Mouse (Mus musculus) cerebellum, adult 2 months (tissue): ENCODE results near the gene Mitd1. TPM values are rescaled to one million over a fixed set of nuclear protein-coding genes. Genes with fewer than 3 reads are reported as not detected.

Experiments
- DNase-seq, 2 experiments: peaks; one replicate each; pipeline ENCODE4 v3.0.0; 2021
- H3K27ac ChIP-seq: fragments of 200-500 bp; 2 replicates; pipeline ENCODE4 v1.5.1; 2012; ENCODE audit warnings: low read length, control low read depth, inconsistent platforms; ENCODE audit not compliant: insufficient read depth
- H3K27me3 ChIP-seq: fragments of 200-500 bp; 2 replicates; pipeline ENCODE4 v1.6.1; 2012; ENCODE audit warnings: inconsistent platforms, mild to moderate bottlenecking, low read length, moderate library complexity; ENCODE audit not compliant: control insufficient read depth, insufficient read depth
- H3K4me1 ChIP-seq: fragments of 200-500 bp; 2 replicates; pipeline ENCODE4 v1.6.1; 2011; ENCODE audit warnings: low read length; ENCODE audit not compliant: control insufficient read depth, insufficient read depth
- H3K4me3 ChIP-seq: fragments of 200-500 bp; replicated peaks from 2 replicates; pipeline ENCODE3; 2011; ENCODE audit warnings: mild to moderate bottlenecking, low read depth, low read length, control low read depth; ENCODE audit not compliant: insufficient read depth
- CTCF ChIP-seq: fragments of 200-500 bp; IDR thresholded peaks from 2 replicates; pipeline ENCODE4 v1.5.1; 2011; ENCODE audit warnings: low read depth, mild to moderate bottlenecking, control low read depth, low read length, moderate library complexity, borderline replicate concordance; ENCODE audit not compliant: insufficient read depth
- POLR2A ChIP-seq: fragments of 200-500 bp; IDR thresholded peaks from 2 replicates; pipeline ENCODE4 v1.6.1; 2011; ENCODE audit warnings: low read length, control low read depth, borderline replicate concordance; ENCODE audit not compliant: insufficient read depth
- WGBS: fragments of 180-500 bp; shearing (Covaris S2); methylation state at CpG from one replicate; pipeline ENCODE4 v1.1.7; 2018; 5-methylcytosine and 5-hydroxymethylcytosine counted together
- polyA plus RNA-seq: library from polyadenylated mRNA; depleted of rRNA; stranded (reverse); fragments of >200 nt; gene quantifications from 2 replicates; pipeline ENCODE4 v1.2.3, GENCODE M21; 2012

Gene Mitd1
- polyA plus RNA-seq, 1 experiment, result 17.8 TPM

DNA sequence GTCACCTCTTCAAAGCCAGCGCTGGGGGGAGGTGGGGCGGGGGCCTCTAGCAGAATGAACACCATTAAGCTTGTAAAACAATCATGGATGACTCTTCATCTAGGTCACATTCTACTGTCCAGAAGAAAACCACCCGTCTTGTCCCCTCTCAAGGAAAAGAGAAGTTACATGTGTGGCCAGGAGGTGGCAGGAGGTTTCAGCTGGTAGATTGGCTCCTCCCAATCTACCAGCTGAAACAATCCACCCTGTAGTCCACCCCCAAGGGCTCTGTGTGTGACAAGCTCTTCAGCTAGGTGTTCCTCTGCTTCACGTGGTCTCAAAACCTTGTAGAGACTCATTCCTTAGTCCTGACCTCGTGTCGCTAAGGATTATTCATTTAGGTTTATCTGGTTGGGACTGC, 13.0 kb upstream of the Mitd1 start:
- H3K4me3 ChIP-seq, result no peak overlapping the region
- H3K27ac ChIP-seq, result no peak overlapping the region
- 36% methylated on average over 6 of the region's 6 CpGs for WGBS
- TF ChIP-seq POLR2A, result no peak
- peak; percentile 20; the same call in 1 of the 2 replicates for TF ChIP-seq CTCF
- no peaks in the 10 kb centered on the region for H3K27me3 ChIP-seq
- H3K4me1 ChIP-seq, result no peaks in the 10 kb centered on the region
- no peak for DNase-seq

DNA sequence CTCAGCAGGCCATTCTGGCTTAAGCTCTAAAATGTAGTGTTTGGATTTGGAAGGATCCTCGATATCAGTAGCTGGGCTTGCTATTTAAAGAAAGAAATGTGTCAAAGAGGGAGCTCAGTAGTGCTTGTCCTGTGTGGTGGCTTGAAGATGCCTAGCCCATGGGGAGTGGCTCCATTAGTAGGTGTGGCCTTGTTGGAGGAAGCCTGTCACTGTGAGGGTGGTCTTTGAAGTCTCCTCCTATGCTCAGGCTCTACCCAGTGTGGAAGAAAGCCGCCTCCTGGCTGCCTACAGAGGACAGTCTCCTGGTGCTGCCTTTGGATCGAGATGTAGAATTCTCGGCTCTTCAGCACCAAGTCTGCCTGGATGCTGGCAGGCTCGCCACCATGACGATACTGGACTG, 10.1 kb upstream of the Mitd1 start:
- H3K27ac ChIP-seq, result no peak overlapping the region
- no peaks in the 10 kb centered on the region for H3K27me3 ChIP-seq
- no peak for TF ChIP-seq CTCF
- no peak for TF ChIP-seq POLR2A
- WGBS, result 60% methylated on average over 6 of the region's 6 CpGs
- H3K4me1 ChIP-seq, result no peaks in the 10 kb centered on the region
- no peak for DNase-seq
- H3K4me3 ChIP-seq, result no peak overlapping the region

DNA sequence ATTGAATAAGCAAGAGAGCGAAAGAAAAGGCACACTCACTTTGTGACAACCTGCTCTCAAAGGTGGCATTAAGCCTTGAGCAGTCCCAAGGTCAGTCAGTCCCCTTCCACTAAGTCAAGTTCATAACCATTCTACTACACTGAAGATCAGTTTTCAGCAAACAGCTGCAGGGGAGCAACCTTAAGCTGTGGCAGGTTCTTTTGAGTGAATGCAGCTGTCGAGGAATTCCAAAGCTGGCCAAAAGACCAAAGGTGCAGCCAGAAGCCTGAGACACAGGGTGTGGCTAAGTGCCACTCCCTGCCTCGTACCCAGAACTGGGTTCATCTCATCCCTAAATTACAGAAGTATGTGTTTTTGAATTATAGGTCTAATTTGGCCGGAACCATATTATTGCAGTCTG, 9.6 kb upstream of the Mitd1 start:
- no peak for DNase-seq
- 81% methylated on average over 4 of the region's 4 CpGs for WGBS
- Histone ChIP-seq H3K27me3 (no peaks in the 10 kb centered on the region), H3K27ac (no peak overlapping the region), H3K4me3 (no peak overlapping the region), H3K4me1 (no peaks in the 10 kb centered on the region)
- TF ChIP-seq POLR2A, result no peak
- TF ChIP-seq CTCF, result no peak

DNA sequence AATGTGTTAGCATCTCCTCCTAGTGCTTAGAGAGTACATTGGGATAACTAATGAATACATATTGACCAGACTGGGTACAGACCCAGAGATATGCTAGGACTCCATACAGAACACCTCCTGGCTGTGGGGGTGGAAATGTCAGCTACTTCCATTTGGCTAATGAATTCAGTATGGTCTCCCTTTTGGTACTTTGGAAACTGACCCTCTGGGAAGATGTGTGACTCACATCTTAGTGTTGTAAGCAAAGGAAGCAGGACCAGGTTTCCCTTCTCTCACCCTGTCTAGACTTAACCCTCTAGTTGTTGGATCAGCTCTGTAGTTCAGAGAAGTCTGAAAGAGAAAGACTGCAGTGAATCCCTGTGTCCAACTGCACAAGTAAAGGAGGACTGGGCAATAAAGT, 4.4 kb upstream of the Mitd1 start:
- no peak for DNase-seq
- Histone ChIP-seq H3K27me3 (no peaks in the 10 kb centered on the region), H3K4me3 (no peak overlapping the region), H3K4me1 (no peaks in the 10 kb centered on the region), H3K27ac (no peak overlapping the region)
- TF ChIP-seq CTCF (no peak), POLR2A (no peak)

DNA sequence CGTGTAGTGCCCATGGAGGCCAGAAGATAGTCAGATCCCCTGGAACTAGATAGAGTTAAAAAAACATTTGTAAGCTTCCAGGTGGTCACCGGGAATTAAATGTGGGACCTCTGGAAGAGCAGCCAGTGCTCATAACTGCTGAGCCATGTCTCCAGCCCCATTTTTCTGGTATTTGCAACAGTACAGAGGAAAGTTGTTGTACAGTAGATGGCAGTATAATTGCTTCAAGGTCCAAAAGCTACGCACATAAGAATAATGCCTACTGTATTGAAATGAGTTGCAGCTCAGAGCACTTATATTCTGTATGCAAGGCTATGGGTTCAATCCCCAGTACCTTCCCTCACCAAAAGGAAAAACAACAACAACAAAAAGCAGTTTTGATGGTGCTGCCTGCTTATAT, 1.2 kb upstream of the Mitd1 start:
- H3K4me3 ChIP-seq, result no peak overlapping the region
- H3K27me3 ChIP-seq, result no peaks in the 10 kb centered on the region
- WGBS, result 31% methylated on average over 3 of the region's 3 CpGs
- H3K4me1 ChIP-seq, result 0 out of 2 replicates have a peak, but pooled peaks cover 3% of the 10 kb centered on the region
- no peak for TF ChIP-seq POLR2A
- no peak for TF ChIP-seq CTCF
- H3K27ac ChIP-seq, result no peak overlapping the region
- DNase-seq, result no peak

DNA sequence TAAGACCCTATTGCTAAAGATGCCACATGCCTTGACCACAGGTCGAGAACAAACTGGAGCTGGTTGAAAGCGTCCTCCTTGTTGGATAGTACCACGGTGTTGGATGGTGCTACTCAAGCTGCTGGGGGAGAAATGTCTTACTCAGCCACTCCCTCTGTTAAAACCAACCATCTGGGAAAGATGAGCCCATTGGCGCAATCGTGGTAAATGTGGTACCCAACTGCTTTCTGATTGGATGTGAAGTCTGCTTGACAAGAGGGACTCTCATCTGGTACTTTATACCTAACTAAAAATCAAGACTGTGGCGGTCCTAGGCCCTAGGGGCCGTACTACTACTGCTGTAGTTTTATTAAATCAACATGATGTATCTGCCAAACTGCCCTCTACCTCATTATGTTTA, 1.0 kb downstream of the Mitd1 start:
- Histone ChIP-seq H3K27ac (no peak overlapping the region), H3K27me3 (no peaks in the 10 kb centered on the region), H3K4me3 (peak overlapping the region; percentile 18), H3K4me1 (0 out of 2 replicates have a peak, but pooled peaks cover 3% of the 10 kb centered on the region)
- DNase-seq, result no peak
- WGBS, result 72% methylated on average over 7 of the region's 7 CpGs
- TF ChIP-seq POLR2A (no peak), CTCF (no peak)

DNA sequence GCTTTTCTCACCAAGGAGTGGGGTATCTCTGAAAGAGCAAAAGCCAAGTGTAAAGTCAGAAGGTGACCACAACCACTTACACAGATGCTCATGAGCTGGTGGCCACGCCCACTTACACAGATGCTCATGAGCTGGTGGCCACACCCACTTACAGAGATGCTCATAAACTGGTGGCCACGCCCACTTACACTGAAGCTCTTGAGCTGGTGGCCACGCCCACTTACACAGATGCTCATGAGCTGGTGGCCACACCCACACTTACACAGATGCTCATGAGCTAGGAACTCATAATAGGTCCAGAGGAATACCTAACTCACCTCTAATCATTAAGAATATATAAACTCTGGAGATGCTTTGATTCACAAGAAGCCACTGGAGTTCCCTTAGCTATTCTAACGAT, 5.8 kb downstream of the Mitd1 start:
- no peak overlapping the region for H3K27ac ChIP-seq
- no peak for TF ChIP-seq CTCF
- TF ChIP-seq POLR2A, result no peak
- 77% methylated on average over 4 of the region's 4 CpGs for WGBS
- H3K4me3 ChIP-seq, result no peak overlapping the region
- H3K4me1 ChIP-seq, result 0 out of 2 replicates have a peak, but pooled peaks cover 3% of the 10 kb centered on the region
- H3K27me3 ChIP-seq, result no peaks in the 10 kb centered on the region
- no peak for DNase-seq

DNA sequence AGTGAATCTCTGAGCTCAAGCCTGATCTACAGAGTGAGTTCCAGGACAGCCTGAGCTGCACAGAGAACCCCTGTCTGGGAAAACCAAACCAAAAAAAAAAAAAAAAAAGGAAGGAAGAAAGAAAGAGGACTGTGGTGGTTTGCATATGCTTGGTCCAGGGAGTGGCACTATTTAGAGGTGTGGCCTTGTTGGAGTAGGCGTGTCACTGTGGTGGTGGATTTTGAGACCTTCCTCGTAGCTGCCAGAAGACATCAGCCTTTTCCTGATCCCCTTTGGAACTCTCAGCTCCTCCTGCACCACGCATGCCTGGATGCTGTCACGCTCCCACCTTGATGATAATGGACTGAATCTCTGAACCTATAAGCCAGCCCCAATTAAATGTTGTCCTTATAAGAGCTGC, 6.8 kb downstream of the Mitd1 start:
- 92% methylated on average over 4 of the region's 4 CpGs for WGBS
- no peak for TF ChIP-seq POLR2A
- no peak for TF ChIP-seq CTCF
- no peak overlapping the region for H3K4me3 ChIP-seq
- H3K27ac ChIP-seq, result no peak overlapping the region
- no peaks in the 10 kb centered on the region for H3K4me1 ChIP-seq
- no peaks in the 10 kb centered on the region for H3K27me3 ChIP-seq
- no peak for DNase-seq

DNA sequence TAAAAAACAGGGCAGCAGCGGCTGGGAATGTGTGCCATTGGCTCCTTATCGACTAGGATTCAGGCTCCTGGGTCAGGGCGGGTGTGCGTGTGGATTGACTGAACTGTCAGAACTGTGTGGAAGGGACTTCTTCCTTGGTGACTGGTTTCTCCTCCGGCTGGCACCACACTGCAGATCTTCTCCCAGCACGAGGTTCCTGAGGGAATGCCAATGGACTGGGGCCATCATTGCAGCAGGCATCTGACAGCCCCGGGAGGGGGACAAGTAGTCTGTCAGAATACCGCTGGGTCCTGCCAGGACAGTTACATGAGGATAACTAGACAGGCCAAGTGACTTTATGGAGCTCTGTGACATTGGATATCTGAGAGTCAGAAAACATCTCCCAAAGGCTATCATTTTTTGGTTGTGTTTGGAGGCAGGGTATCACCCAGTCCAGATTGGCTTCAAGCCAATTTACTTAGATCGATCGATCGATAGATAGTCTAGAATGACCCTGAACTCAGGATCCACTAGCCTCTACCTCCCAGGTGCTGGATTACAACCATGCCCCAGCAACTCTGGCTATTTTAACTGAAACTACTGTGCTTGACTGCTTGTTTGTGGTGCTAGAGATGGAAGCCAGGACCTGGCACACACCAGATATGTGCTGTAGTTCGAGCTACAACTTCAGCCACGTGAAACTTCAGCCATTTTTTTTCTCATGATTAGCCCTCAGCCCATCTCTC, 12.3 kb downstream of the Mitd1 start:
- H3K27me3 ChIP-seq, result no peaks in the 10 kb centered on the region
- TF ChIP-seq POLR2A, result no peak
- no peak for TF ChIP-seq CTCF
- no peak for DNase-seq
- no peak overlapping the region for H3K27ac ChIP-seq
- no peak overlapping the region for H3K4me3 ChIP-seq
- no peaks in the 10 kb centered on the region for H3K4me1 ChIP-seq
- WGBS, result 74% methylated on average over 13 of the region's 13 CpGs
